Mouse (Mus musculus) granulocyte monocyte progenitor cell, adult 5-6 weeks (primary cell): Measurements from ENCODE around the gene Hnrnpa3. TPM values are rescaled to one million over a fixed set of nuclear protein-coding genes. Genes with fewer than 3 reads are reported as not detected.
"Not testable (repeated sequence)": the region's sequence is repeated elsewhere in the genome, so short reads cannot be mapped to it uniquely, and the experiment has no call there.

Source experiments
- ATAC-seq: replicated peaks from 2 replicates; pipeline ENCODE4 v1.8.0; 2016; ENCODE audit warnings: mild to moderate bottlenecking, moderate TSS enrichment, inconsistent platforms; ENCODE audit not compliant: poor library complexity, severe bottlenecking
- total RNA-seq, 2 experiments: library from RNA; stranded (forward) in 1 of 2; stranded (reverse) in 1 of 2; fragments of 200-712, 200-1000 nt in 1 of 2; fragments of >200 nt in 1 of 2; fragmentation: Nextera tagmentation in 1 of 2; gene quantifications; 2 replicates each; pipeline ENCODE4 v1.2.3; 2014 to 2017

Gene Hnrnpa3
- total RNA-seq, 2 experiments from 2014 or later: 363 to 909 TPM

- no peak for ATAC-seq
Measured at GRCm38 (mm10) chr2:75670446-75671336, 11.6 kb downstream of the Hnrnpa3 start.

GRCm38 (mm10) chr2:75671337-75671660, 12.2 kb downstream of the Hnrnpa3 start:
- ATAC-seq: no peak

GRCm38 (mm10) chr2:75672561-75672960, 13.5 kb downstream of the Hnrnpa3 start:
- ATAC-seq: no peak

- ATAC-seq: no peak
Measured at GRCm38 (mm10) chr2:75676567-75676966, 17.5 kb downstream of the Hnrnpa3 start.

- no peak for ATAC-seq
Measured at GRCm38 (mm10) chr2:75679947-75680346, 20.9 kb downstream of the Hnrnpa3 start.

- no peak for ATAC-seq
Measured at GRCm38 (mm10) chr2:75681439-75681838, 22.4 kb downstream of the Hnrnpa3 start.

- peak; percentile 71 for ATAC-seq
Measured at GRCm38 (mm10) chr2:75682978-75683709, 24.1 kb downstream of the Hnrnpa3 start.

GRCm38 (mm10) chr2:75684526-75684925, 25.5 kb downstream of the Hnrnpa3 start:
- ATAC-seq: no peak

- ATAC-seq: peak; percentile 79
Measured at GRCm38 (mm10) chr2:75685458-75685861, 26.4 kb downstream of the Hnrnpa3 start.

GRCm38 (mm10) chr2:75687040-75687749, 28.1 kb downstream of the Hnrnpa3 start:
- no peak for ATAC-seq

GRCm38 (mm10) chr2:75688901-75689300, 29.8 kb downstream of the Hnrnpa3 start:
- no peak for ATAC-seq

GRCm38 (mm10) chr2:75689482-75690158, 30.6 kb downstream of the Hnrnpa3 start:
- no peak for ATAC-seq

- ATAC-seq: no peak
Measured at GRCm38 (mm10) chr2:75690656-75691055, 31.6 kb downstream of the Hnrnpa3 start.

GRCm38 (mm10) chr2:75691316-75691715, 32.3 kb downstream of the Hnrnpa3 start:
- no peak for ATAC-seq

GRCm38 (mm10) chr2:75692369-75692768, 33.3 kb downstream of the Hnrnpa3 start:
- ATAC-seq: no peak

- not testable (repeated sequence) for ATAC-seq
Measured at GRCm38 (mm10) chr2:75694926-75695325, 35.9 kb downstream of the Hnrnpa3 start.

GRCm38 (mm10) chr2:75695676-75696350, 36.8 kb downstream of the Hnrnpa3 start:
- ATAC-seq: no peak

- ATAC-seq: peak; percentile 72
Measured at GRCm38 (mm10) chr2:75696371-75696770, 37.3 kb downstream of the Hnrnpa3 start.

- ATAC-seq: no peak
Measured at GRCm38 (mm10) chr2:75697222-75697621, 38.2 kb downstream of the Hnrnpa3 start.

GRCm38 (mm10) chr2:75698007-75698406, 38.9 kb downstream of the Hnrnpa3 start:
- peak; percentile 72 for ATAC-seq
